Mouse (Mus musculus) embryo, embryonic 11 days (tissue): ENCODE measurements around the gene Gm9918.

Experiments
- DNase-seq: peaks from one replicate; pipeline ENCODE4 v3.0.0-alpha.2; 2015

Gene Gm9918

DNA sequence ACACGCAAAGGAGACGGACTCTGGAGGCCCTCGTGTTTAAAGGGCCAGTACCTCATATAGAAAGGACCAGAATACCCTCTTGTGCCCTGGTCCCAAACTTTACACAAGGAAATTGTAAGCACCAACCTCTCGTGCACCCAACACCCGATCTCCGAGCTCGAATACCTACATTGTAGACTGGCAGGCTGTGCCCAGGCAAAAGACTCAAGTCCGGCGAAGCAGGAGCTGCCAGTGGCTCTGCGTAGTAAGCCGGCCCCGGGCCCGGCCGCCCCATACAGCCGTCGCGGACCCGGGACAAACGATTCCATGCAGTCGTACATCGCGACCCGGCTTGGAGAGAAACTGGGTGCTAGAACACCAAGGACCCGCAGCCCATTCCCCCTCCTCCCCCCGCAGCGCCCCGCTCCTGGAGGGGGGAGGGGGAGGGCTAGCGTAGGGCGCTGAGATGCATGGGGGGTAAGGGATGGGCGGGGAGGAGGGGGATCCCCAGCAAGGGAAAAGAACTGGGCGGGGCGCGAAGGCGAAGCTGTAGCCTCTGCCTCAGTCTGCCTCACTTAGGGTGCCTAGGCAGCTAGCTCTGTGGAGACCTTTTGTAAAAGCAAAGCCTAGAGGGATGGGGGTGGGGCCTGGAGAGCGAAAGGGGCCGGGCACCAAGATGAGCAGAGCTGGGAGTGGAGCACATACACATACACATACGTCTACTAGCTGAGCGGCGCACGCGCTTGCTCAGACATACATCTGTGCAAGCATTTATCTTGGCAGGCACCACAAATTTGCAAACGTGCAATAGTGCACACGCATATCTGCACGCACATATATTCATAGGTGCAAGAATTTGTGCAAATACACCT lies 24.2 kb upstream of the Gm9918 start:
- DNase-seq = peak; percentile 86

DNA sequence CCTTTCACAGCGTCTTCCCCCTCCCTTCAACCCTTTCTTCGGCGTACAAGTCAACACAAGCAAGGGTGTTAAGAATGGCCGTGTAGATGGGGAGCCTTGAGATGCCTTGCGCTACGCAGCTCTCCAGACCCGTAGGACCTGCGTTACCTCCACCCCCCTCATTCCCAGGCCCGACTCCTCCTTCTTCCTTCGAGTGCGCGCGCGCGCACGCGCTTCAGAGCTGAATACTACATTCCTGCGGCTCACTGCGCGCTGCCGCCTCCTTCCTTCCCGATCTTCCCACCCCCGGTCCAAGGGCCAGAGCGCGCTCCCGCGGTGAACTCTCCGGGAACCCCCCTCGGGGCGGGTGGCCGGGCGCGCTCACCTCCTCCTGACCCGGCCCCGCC lies 23.5 kb upstream of the Gm9918 start:
- DNase-seq = peak; percentile 98

DNA sequence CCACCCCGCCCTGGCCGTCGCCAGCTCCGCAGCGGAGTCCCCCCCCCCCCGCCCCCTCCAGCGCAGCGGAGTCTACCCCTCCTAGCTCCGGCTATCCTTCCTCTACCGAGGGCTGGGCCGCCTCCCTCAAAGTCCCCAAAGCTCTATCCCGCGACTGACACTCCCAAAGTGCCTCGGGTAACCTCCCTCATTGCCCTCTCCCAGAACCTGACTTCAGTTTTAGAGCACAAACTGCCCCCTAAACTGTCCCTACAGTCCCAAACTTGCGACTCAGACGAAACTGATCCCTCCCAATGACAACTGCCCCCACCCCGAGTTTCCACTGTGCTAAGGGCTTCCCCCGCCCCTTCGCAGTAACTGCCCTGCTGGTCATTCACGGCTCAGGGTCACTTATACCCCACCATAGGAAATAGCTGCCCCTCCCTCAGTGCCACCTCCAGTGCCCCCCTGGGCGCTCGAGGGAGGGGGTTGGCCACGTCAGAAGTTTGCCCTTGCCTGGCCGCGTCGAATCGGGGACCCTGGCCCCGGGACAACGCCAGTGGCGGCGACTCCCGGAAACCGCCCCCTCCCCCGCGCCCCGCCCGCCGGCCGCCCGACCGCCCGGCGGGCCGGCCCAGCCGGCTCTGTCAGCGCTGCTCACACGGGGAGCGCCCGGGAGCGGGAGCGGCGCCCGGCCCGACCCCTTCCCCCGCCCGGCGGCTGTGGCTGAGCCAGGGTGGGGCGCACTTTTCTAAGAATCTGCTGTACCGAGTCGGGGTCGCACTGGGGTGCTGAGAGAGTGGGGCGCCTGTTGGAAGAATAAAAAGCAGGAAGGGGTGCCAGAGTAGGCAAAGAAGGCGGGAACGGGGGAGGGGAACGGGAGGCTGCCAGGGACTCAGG lies 22.9 kb upstream of the Gm9918 start:
- peak; percentile 83 for DNase-seq

DNA sequence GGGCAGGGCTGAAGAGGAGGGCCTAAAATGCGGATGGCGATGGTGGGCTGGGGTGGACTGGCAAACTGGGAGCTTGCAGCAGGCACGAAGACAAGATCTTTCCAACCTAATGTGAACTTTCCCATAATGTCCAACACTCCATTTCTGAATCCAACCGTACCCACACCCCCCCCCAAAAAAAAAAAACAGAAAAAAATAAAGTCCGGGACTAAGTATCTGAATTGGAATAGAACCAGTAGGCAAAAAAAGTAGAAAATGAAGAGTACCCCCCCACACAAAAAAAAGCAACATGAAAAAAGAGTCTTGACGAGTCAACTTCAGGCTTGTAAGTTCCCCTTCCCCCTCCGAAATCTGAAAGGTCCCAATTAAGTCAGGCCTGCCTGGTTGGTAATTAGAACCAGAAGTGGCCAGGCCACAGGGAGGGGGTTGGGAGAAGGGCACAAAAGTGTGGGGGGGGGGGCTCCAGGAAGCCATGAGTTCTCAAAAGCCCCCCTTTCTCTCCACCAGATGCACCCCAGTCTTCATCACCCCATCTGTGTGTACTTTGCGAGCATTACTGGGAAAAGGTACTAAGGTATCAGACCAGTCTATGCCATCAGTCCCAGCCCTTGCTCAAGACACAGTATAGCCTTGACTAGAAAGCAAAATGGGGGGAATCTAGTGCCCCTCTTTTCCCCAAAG lies 22.1 kb upstream of the Gm9918 start:
- peak; percentile 79 for DNase-seq

DNA sequence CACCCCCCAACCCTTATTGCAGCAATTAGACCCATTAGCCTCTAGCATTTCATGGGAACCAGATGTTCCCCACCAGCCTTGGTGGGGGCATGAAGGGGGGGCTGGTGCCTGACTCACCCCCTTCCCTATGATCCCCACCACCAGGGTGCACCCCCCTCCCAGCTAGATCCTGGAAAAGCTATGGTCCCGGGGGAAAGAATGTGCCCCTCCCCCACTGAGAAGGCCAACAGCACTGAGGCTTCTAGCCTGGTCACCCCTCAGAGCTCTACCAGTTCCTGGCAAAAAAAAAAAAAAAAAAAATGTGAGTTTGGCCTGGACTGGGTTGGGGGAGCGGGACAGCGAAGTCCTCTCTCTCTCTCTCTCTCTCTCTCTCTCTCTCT lies 21.6 kb upstream of the Gm9918 start:
- DNase-seq = peak; percentile 70

DNA sequence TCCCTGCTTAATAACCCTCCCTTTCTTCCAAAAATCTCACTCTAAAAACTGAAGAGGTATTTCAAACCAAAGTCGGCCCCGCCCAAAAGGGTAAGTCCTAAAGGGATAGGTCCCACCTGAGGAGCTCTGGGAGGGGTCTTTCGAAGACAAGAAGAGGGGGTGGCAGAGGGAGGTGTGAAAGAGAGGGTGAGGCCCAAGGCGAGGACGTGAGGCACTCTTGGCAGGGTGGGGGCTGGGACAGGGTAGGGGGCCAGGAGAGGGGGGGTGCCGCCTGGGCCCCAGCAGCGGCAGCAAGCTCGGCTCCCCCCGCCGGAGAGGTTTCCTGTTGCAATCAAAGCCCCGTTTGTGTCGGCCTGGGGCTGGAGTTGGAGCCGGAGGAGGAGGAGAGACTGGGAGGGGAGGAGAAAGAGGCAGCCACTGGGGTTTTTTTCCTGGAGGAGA lies 21.1 kb upstream of the Gm9918 start:
- peak; percentile 80 for DNase-seq

DNA sequence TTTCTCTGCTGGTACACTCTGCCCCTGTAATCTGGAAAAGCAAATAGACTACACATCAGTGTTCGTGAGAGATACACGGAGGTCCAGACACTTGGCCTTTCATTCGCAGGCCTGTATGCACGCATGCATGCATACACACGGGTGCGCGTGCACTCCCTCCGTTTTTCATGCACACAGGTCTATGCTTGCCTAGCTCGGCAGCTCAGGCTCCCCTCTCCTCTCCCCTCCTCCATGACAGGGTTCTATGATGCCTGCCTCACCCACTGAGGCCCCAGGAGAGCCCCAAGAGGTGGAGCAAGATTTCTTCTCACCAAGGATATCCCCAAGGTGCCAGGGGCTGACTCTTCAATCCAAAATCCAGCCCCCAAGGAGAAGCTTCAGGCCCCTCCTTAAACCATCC lies 20.4 kb upstream of the Gm9918 start:
- DNase-seq = no peak

DNA sequence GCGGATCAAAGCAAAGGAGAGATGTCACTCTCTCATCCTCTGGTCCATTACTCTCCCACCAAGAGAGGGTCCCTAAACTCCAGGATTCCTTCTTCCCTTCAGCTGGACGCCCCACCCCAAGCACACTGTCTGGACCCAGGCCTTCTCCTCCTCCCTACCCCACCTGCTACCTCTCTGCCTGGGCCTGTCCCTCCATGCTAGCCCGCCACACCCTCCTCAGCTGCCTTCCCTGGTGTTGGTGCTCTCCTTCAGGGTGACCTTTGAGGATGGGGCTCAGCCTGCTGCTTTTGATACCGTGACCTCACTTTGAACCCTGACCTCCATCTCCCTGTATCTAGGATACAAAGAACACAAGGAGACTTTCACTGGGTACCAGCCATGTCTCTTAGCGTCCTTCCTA lies 19.8 kb upstream of the Gm9918 start:
- no peak for DNase-seq

DNA sequence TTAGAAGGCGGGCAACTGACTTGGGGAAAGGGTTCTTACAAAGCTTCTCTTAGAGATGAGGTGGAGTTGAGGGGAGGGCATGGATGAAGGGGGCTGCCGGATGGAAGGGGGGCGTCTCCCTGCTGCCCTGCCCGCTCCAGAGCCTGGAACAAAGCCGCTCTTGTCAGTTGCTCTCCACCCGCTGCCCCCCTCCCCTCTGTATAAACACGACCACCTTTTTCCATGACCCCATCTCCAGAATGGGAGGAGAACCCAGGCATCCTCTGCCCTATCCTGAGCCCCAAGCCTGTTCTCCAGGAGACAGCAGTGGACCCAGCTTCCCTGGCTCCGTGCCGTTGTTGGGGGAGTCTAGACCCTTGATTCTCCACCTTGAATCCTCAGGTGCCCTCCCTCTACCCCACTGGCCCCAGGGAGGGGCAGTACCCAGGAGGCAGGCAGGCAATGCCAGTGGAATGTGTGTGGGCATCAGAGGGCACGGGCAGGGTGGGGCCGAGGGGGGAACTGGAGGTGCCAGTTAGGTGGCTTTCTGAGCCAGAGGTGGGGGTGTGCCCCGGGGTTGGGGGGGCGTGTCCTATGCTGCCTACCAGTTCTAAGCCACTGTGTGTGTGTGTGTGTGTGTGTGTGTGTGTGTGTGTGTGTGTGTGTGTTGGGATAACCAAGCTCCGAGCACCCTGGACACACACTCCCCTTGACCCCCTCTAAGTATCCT lies 14.7 kb upstream of the Gm9918 start:
- DNase-seq = peak; percentile 44

DNA sequence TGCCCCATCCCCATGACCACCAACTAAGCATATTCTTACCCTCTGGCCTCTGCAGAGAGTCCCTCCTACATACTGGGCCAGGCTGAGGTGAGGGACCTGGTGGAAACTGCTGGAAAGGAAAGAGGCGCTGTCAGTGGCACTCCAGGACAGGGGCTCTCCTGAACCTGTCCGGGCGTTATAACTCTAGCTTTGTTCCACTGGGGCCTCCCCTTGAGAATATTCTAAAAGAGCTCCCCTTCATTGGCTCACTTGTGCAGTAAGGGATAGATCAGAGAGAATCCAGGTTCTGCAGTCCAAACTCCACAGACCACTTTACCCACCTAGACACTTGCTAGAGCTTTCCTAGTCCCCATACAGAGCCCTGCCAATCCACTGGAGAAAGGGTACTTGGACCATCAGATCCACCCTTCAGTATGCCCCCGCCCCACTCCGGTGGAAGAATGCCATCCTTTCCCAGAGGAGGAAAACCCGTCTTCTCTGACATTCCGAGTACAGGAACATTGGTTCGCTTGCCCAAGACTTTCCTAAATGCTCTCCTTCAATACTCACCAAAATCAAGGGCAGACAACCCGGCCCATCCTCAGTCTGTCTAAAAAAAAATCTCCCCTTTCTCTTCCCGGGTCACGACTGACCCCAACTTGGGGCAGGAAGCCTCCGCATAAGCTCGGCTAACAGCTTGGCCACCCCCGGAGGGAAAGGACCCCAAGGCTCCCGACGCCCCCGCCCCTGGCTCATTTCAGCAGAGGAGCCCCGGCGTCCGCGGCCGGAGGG lies 13.7 kb upstream of the Gm9918 start:
- no peak for DNase-seq

DNA sequence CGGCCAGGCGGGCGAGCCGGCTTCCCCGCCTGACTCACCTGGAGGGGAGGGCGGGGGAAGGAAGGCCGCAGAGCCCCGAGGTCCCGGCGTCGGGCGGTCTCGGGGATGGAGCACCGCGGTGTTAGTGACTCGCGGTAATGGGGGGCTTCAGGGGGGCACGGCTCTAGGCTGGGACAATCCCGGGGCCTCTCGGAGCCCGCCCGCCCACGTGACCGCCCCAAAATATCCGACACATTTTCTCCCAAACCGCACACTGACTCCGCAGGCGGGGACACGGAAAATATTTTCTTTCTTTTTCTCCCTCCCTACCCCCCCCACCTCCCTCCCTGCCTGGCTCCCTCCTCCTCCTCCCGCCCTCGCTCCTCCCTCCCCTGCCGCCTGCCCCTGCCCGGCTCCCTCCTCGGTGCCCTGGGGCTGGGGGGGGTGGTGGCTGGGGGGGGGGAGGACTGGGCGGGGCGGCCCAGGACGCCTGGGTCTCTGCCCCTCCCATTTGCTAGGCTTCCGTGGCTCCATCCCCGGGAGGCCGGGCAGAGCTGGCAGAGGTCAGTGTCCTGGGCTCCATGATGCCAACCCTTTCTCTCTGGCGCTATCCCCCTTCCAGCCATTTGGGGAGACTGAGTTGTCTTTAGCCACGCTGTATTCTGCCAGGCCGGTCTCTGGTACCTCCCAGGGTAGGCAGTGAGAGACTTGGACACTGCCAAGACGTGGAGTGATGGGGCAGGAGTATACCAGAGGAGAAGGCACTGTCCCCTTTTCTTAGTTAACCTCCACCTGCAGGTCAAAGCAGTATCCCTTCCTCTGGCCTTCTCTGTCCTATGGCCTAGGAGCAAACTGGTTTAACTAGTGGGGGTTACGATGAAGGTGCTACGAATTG lies 12.9 kb upstream of the Gm9918 start, which contains the start of gene Rarg:
Rarg (minus strand) TSS at position 316 of the 874 bp plus-strand sequence.
- DNase-seq = peak; percentile 66

DNA sequence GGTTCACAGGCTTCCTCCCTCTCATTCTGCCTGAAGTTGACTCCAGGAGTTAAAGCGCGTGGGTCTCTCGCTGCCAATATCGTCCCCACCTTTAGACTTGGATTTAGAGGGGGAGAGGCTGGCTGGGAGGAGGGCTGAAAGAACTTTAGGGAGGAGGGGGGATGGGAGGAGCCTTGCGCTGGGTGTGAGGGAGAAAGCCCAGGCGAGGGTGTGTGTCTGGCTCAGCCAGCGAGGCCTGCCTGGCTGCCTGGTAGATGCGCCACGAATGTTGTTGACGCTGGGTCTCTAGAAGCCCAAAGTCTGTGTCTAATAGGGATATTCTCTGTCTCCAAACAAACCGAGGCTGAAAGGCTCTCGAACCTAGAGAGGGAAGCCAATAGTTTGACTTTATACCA lies 12.3 kb upstream of the Gm9918 start:
- DNase-seq = peak; percentile 78

DNA sequence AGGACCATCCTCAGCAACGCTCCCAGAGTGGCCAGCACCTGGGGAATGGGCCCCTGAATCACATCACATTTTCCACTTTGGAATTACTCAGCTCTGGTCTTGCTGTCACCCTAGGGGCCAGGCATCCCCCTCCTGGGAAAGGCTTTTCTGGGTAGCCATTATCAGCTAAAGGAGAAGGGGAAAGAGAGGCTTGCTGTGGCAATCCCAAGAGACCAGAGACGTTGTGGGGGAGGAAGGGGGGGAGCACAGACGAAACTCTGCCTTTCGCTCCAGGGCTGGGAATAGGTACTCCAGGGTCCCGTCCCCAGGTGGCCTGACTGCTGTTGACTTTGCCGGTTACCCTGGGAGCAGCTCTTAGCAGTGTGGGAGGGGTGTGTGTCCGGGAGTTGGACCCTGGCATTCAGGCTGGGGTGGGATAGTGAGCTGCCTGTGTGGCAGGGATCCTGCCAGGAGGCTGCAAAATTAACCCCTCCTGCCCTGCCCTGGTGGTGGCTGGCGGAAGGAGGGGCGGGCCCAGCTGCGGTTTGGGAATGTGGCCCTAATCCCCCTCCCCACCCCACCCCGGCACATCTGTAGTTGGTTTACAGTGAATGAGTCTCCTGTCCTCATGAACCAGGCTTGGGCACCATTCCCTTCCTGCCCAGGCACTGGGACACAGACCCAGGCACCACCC lies 11.6 kb upstream of the Gm9918 start:
- DNase-seq = peak; percentile 52

DNA sequence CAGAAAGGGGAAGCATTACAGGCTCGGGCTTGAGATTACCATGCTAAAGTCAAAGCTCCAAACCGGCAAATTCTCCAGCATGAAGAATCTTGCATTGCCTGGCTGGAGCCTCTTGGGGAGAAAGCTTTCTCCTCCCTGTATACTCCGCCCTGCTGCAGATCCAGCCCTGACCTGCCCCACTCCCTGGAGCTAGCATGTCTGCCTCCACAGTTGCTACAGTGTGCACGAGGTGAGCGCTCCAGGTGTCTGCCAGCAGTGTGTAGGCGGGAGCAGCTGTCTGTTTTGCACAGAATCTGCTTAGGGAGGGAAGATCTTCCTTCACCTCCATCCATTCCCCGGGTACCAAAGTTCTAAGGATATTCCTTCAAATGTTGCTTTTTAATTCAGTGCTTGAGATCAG lies 7.8 kb upstream of the Gm9918 start:
- no peak for DNase-seq

DNA sequence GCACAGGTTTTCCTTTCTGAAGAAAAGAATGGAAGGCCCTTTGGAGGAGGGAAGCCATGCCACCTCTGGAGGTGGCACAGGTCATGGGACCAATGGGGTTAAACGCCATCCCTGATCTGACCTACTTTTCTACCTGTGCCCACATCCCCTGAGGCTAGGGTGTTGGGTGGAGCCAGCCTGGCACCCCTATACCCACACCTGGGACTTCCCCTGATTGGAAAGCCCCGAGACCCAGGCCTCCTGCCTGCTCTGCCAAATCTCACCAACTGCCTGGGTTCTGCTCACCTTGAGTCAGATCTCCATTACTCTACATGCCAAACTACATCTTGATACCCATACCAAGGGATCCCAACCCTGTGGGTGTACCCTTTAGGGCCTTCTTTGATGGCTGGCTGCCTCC lies 7.3 kb upstream of the Gm9918 start:
- DNase-seq = no peak

DNA sequence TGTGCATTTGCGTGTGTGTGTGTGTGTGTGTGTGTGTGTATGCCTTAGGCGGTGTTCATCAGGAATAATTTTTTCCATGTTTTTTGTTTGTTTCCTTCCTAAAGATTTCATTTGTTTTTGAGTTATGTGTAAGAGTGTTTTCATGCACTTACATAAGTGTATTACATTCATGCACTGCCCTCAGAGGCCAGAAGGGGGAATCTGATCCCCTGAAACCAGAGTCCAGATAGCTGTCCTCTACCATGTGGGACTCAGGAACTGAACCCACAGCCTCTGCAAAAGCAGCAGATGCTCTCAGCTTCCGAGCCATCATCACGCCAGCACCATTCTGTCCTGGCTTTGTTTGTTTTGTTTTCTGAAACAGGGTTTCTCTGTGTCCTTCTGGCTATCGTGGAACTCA lies 4.8 kb upstream of the Gm9918 start:
- DNase-seq = no peak

DNA sequence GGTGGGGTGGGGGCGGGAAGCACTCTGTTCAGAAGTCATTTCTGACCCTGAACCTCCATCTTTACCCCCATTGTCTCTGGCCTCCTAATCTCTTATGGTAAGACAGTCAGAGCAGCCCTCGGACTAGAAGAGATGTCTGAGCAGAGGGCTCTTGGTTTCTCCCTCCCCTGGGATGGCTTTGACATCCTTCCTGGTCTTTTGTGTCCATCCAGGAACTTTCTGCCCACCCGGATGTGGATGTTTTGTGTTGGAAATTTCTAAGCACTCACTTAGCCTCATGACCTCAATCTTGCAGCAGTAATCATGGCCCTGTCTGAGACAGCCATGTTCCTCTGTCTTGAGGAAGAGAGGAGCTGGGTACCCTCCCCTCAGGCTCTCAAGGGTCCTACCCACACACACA lies 1.1 kb downstream of the Gm9918 start:
- DNase-seq = peak; percentile 20

DNA sequence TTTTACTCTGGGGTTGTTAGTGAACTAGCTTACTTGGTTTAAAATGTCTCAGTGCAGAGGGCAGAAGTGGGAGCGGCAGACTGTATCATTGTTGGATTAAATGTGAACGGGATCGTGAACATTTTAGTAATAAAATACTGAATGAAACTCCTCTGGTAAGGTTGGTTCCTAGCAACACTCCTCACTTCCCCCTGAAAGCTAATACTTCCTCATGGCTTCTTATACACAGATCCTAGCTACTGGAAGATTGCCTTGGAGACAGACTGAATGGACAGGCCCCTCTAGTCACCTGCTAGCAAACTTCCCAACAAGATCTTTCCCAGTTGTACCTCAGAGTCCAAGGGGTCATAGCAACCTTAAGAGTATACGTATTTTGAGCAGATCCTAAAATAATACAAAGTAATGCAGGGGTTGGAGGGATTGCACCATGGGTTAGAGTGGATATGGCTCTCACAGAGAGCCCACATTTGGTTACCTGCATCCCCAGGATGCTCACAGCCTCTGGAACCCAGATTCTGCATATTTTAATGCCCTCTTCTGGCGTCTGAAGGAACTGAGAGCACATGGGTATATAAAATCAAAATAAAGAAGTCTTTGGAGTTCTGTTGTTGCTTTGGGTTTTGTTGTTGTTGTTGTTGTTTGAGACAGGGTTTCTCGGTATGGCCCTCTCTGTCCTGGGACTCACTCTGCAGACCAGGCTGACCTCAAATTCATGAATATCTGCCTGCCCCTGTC lies 3.8 kb downstream of the Gm9918 start:
- no peak for DNase-seq

DNA sequence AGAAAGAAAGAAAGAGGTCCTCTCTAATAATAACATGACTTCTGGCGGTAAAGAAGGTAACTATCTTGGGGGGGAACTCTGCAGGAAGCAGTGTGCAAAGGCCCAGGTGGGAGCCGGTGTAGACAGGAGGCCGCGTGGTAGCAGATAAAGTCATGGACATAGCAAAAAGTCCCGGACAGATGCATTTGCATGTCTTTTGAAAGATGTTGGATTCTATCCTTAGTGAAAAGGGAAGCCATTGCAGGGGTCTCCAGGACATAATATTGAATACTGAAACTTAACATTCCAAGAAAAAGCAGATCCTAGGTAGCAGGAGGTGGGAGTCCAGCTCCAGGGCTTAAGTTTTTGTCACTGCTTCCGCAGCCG lies 8.3 kb downstream of the Gm9918 start:
- DNase-seq = no peak
